Mouse (Mus musculus) limb, embryonic 14.5 days (tissue): ENCODE results near the gene Pacs2. TPM values are rescaled to one million over a fixed set of nuclear protein-coding genes. Genes with fewer than 3 reads are reported as not detected.

Experiments
- ATAC-seq: fragments of 200-750 bp; cut with Nextera tagmentation; 2 replicates; pipeline ENCODE4 v1.8.0; 2017; ENCODE audit warnings: low read depth, moderate number of reproducible peaks, moderate TSS enrichment; ENCODE audit not compliant: low FRiP score
- DNase-seq: peaks from one replicate; pipeline ENCODE4 v3.0.0-alpha.2; 2015; ENCODE audit warnings: low spot score
- H3K27ac ChIP-seq: fragments of 300-500 bp; sonication (generic); replicated peaks from 2 replicates; pipeline ENCODE4 v1.5.1; 2014; ENCODE audit warnings: low read depth, mild to moderate bottlenecking, low read length, moderate library complexity, mixed read lengths
- H3K27me3 ChIP-seq: fragments of 300-500 bp; sonication (generic); 2 replicates; pipeline ENCODE4 v1.6.1; 2014; ENCODE audit warnings: low read length, mixed read lengths; ENCODE audit not compliant: control insufficient read depth, insufficient read depth
- H3K36me3 ChIP-seq: fragments of 300-500 bp; sonication (generic); 2 replicates; pipeline ENCODE4 v1.6.1; 2014; ENCODE audit warnings: mild to moderate bottlenecking, low read length, moderate library complexity, mixed read lengths; ENCODE audit not compliant: control insufficient read depth, insufficient read depth
- H3K4me1 ChIP-seq: fragments of 300-500 bp; sonication (generic); 2 replicates; pipeline ENCODE4 v1.6.1; 2014; ENCODE audit warnings: antibody characterized with exemption, low read length, mixed read lengths; ENCODE audit not compliant: control insufficient read depth, insufficient read depth
- H3K4me2 ChIP-seq: fragments of 300-500 bp; sonication (generic); replicated peaks from 2 replicates; pipeline ENCODE4 v1.6.1; 2014; ENCODE audit warnings: low read depth, mild to moderate bottlenecking, low read length, moderate library complexity; ENCODE audit not compliant: severe bottlenecking
- H3K4me3 ChIP-seq: fragments of 300-500 bp; sonication (generic); replicated peaks from 2 replicates; pipeline ENCODE4 v1.5.1; 2014; ENCODE audit warnings: low read length
- H3K9ac ChIP-seq: fragments of 300-500 bp; sonication (generic); 2 replicates; pipeline ENCODE4 v1.6.1; 2014; ENCODE audit warnings: mild to moderate bottlenecking, low read depth, low read length, moderate library complexity; ENCODE audit not compliant: severe bottlenecking
- H3K9me3 ChIP-seq: fragments of 300-500 bp; sonication (generic); 2 replicates; pipeline ENCODE4 v1.6.1; 2016; ENCODE audit warnings: low read length; ENCODE audit not compliant: control insufficient read depth
- POLR2A ChIP-seq: fragments of 200-500 bp; IDR thresholded peaks from 2 replicates; pipeline ENCODE4 v1.8.0; 2012; ENCODE audit warnings: inconsistent platforms, mild to moderate bottlenecking, moderate library complexity, borderline replicate concordance; ENCODE audit not compliant: insufficient read depth, insufficient read length; ENCODE audit errors: extremely low read depth
- WGBS: fragments of 180-500 bp; shearing (Covaris S2); extraction: QIAGEN DNeasy Blood & Tissue Kit; methylation state at CpG from one replicate; pipeline ENCODE4 v1.1.7; 2014; 5-methylcytosine and 5-hydroxymethylcytosine counted together
- polyA plus RNA-seq, 2 experiments: library from polyadenylated mRNA; depleted of rRNA in 1 of 2; stranded (reverse) in 1 of 2; unstranded in 1 of 2; fragments of >200 nt; fragmentation: Nextera tagmentation in 1 of 2; extraction: Ambion mirVana in 1 of 2; gene quantifications; 2 replicates each; pipeline versions ENCODE4 v1.2.1 to v1.2.3; 2012 to 2014

Gene Pacs2
- polyA plus RNA-seq, 2 experiments: 16.5 to 55.0 TPM

DNA sequence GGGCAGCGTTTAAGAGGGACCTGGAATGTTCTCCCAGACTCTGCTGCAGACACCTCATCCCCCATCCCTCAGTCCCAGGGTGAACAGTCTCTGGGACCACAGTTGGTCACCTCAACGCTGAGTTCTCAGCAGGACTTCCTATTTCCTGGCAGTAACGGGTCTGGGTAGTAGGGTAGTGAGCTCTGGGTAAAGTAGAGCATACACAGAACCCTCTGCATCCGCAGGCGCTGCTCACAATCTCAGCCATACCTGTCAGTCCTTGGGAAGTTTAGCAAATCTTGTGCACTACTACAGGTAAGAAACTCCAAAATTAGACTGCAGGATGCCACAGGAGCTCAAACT lies 13.2 kb upstream of the Pacs2 start:
- peak overlapping the region; percentile 95 for H3K9ac ChIP-seq
- peaks cover 17% of the 10 kb centered on the region for H3K4me1 ChIP-seq
- DNase-seq (no peak), ATAC-seq (no peak)
- no peaks in the 10 kb centered on the region for H3K36me3 ChIP-seq
- peak overlapping the region; percentile 70 for H3K4me2 ChIP-seq
- peak overlapping the region; percentile 99 for H3K4me3 ChIP-seq
- H3K9me3 ChIP-seq: no peaks in the 10 kb centered on the region
- WGBS: under 1% methylated on average over 5 of the region's 5 CpGs
- peak overlapping the region; percentile 95 for H3K27ac ChIP-seq
- no peaks in the 10 kb centered on the region for H3K27me3 ChIP-seq
- no peak; the same call in 1 of the 2 replicates for TF ChIP-seq POLR2A

DNA sequence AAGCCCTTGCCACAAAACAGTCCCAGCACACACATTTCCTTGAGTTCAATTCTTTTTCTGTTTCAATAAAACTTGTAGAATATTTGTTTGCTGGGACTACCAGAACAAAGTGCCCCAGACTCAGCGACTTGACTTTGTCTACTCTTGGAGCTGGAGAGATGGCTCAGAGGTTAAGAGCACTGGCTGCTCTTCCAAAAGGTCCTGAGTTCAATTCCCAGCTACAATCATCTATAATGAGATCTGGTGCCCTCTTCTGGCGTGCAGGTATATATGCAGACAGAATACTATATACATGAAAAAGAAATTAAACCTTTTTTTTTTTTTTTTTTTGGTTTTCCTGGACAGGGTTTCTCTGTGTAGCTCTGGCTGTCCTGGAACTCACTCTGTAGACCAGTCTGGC lies 11.6 kb upstream of the Pacs2 start:
- Histone ChIP-seq H3K9ac (no peak overlapping the region), H3K27me3 (no peaks in the 10 kb centered on the region), H3K4me3 (no peak overlapping the region), H3K9me3 (no peaks in the 10 kb centered on the region), H3K36me3 (no peaks in the 10 kb centered on the region), H3K4me1 (peaks cover 17% of the 10 kb centered on the region), H3K4me2 (no peak overlapping the region), H3K27ac (no peak overlapping the region)
- WGBS: 40% methylated on average over 2 of the region's 2 CpGs
- TF ChIP-seq POLR2A: no peak
- ATAC-seq (no peak), DNase-seq (no peak)

- WGBS: 73% methylated on average over 8 of the region's 8 CpGs
- H3K4me2 ChIP-seq: no peak overlapping the region
- H3K9me3 ChIP-seq: no peaks in the 10 kb centered on the region
- no peak overlapping the region for H3K27ac ChIP-seq
- no peak for TF ChIP-seq POLR2A
- H3K27me3 ChIP-seq: no peaks in the 10 kb centered on the region
- no peak for ATAC-seq
- DNase-seq: no peak
- no peak overlapping the region for H3K9ac ChIP-seq
- H3K4me1 ChIP-seq: peaks cover 8% of the 10 kb centered on the region
- no peaks in the 10 kb centered on the region for H3K36me3 ChIP-seq
- no peak overlapping the region for H3K4me3 ChIP-seq
Observed at GRCm38 (mm10) chr12:113004011-113004410, 10.3 kb upstream of the Pacs2 start.

GRCm38 (mm10) chr12:113004993-113005392 lies 9.3 kb upstream of the Pacs2 start:
- H3K4me3 ChIP-seq: no peak overlapping the region
- DNase-seq: no peak
- H3K27me3 ChIP-seq: no peaks in the 10 kb centered on the region
- ATAC-seq: no peak
- no peak overlapping the region for H3K4me2 ChIP-seq
- no peaks in the 10 kb centered on the region for H3K9me3 ChIP-seq
- H3K9ac ChIP-seq: no peak overlapping the region
- H3K4me1 ChIP-seq: peaks cover 4% of the 10 kb centered on the region; the same call in 1 of the 2 replicates
- no peaks in the 10 kb centered on the region for H3K36me3 ChIP-seq
- H3K27ac ChIP-seq: no peak overlapping the region
- no peak for TF ChIP-seq POLR2A
- 46% methylated on average over 4 of the region's 4 CpGs for WGBS

GRCm38 (mm10) chr12:113011702-113012360 lies 2.5 kb upstream of the Pacs2 start:
- H3K4me2 ChIP-seq: no peak overlapping the region
- ATAC-seq: no peak
- TF ChIP-seq POLR2A: no peak
- H3K4me1 ChIP-seq: peaks cover 20% of the 10 kb centered on the region
- DNase-seq: no peak
- H3K36me3 ChIP-seq: no peaks in the 10 kb centered on the region
- H3K27ac ChIP-seq: no peak overlapping the region
- H3K9me3 ChIP-seq: no peaks in the 10 kb centered on the region
- 82% methylated on average over 6 of the region's 6 CpGs for WGBS
- no peak overlapping the region for H3K9ac ChIP-seq
- no peak overlapping the region for H3K4me3 ChIP-seq
- H3K27me3 ChIP-seq: no peaks in the 10 kb centered on the region
